Mouse (Mus musculus) heart, postnatal 14 days (tissue): ENCODE data around the gene Pcca. TPM values are rescaled to one million over a fixed set of nuclear protein-coding genes. Genes with fewer than 3 reads are reported as not detected.
"Not testable (repeated sequence)": the region's sequence is repeated elsewhere in the genome, so short reads cannot be mapped to it uniquely, and the experiment has no call there.

ENCODE experiments used
- DNase-seq, 2 experiments: peaks; one replicate each; pipeline ENCODE4 v3.0.0; 2021 to 2022
- intact Hi-C: fragments of 180-260 bp; cut with DNase I; formaldehyde crosslinking; loops from one replicate; pipeline ENCODE4 v1.15.1; 2025
- total RNA-seq, 2 experiments: library from RNA; stranded (reverse); gene quantifications; 2 replicates each; pipeline ENCODE4 v1.2.3; 2021

Pcca gene
- total RNA-seq, 2 experiments from 2014 or later: 58.6 to 63.4 TPM

GRCm38 (mm10) chr14:122552761-122553445, 18.8 kb downstream of the Pcca start:
- intact Hi-C loops: no loop called here
- no peak for DNase-seq

- intact Hi-C loops: no loop called here
- no peak for DNase-seq
Observed at GRCm38 (mm10) chr14:122557353-122557752, 23.2 kb downstream of the Pcca start.

GRCm38 (mm10) chr14:122560893-122561452, 26.8 kb downstream of the Pcca start:
- intact Hi-C loops, DNase-seq: not testable (repeated sequence)

- DNase-seq: no peak
- intact Hi-C loops: no loop called here
Observed at GRCm38 (mm10) chr14:122570862-122571261, 36.7 kb downstream of the Pcca start.

GRCm38 (mm10) chr14:122574064-122574751, 40.1 kb downstream of the Pcca start:
- DNase-seq: no peak
- intact Hi-C loops: no loop called here

- intact Hi-C loops: no loop called here
- no peak for DNase-seq
Observed at GRCm38 (mm10) chr14:122577816-122578215, 43.7 kb downstream of the Pcca start.

GRCm38 (mm10) chr14:122582057-122582456, 47.9 kb downstream of the Pcca start:
- DNase-seq: no peak
- intact Hi-C loops: no loop called here

GRCm38 (mm10) chr14:122582491-122583077, 48.5 kb downstream of the Pcca start:
- DNase-seq: no peak
- intact Hi-C loops: no loop called here

- intact Hi-C loops, DNase-seq: not testable (repeated sequence)
Observed at GRCm38 (mm10) chr14:122584087-122584486, 50.0 kb downstream of the Pcca start.

GRCm38 (mm10) chr14:122586942-122587341, 52.8 kb downstream of the Pcca start:
- intact Hi-C loops: no loop called here
- DNase-seq: peak in 1 of 2 experiments; percentile 10

- DNase-seq: no peak
- intact Hi-C loops: no loop called here
Observed at GRCm38 (mm10) chr14:122597534-122597933, 63.4 kb downstream of the Pcca start.

- intact Hi-C loops: no loop called here
Observed at GRCm38 (mm10) chr14:122598802-122599201, 64.7 kb downstream of the Pcca start.

GRCm38 (mm10) chr14:122599839-122600238, 65.7 kb downstream of the Pcca start:
- intact Hi-C loops: no loop called here

More at GRCm38 (mm10) chr14:122598802-122599201, 64.7 kb downstream of the Pcca start:
- DNase-seq: no peak

GRCm38 (mm10) chr14:122602701-122603100, 68.6 kb downstream of the Pcca start:
- intact Hi-C loops: no loop called here
- DNase-seq: no peak

More at GRCm38 (mm10) chr14:122599839-122600238, 65.7 kb downstream of the Pcca start:
- no peak for DNase-seq

GRCm38 (mm10) chr14:122606499-122606898, 72.4 kb downstream of the Pcca start:
- intact Hi-C loops: no loop called here
- no peak for DNase-seq

- no peak for DNase-seq
- intact Hi-C loops: no loop called here
Observed at GRCm38 (mm10) chr14:122607456-122607855, 73.3 kb downstream of the Pcca start.

- intact Hi-C loops: no loop called here
- DNase-seq: no peak
Observed at GRCm38 (mm10) chr14:122608323-122608722, 74.2 kb downstream of the Pcca start.

- intact Hi-C loops: no loop called here
- DNase-seq: no peak
Observed at GRCm38 (mm10) chr14:122611035-122611434, 76.9 kb downstream of the Pcca start.

GRCm38 (mm10) chr14:122612317-122612716, 78.2 kb downstream of the Pcca start:
- intact Hi-C loops: no loop called here
- DNase-seq: no peak

GRCm38 (mm10) chr14:122617656-122618055, 83.5 kb downstream of the Pcca start:
- intact Hi-C loops: no loop called here
- DNase-seq: no peak

GRCm38 (mm10) chr14:122633416-122633815, 99.3 kb downstream of the Pcca start:
- intact Hi-C loops: loop anchor here (10.0 kb wide), 1 partner anchor 241 kb away; no protein-coding TSS in a partner anchor
- no peak for DNase-seq
